Mouse (Mus musculus): Measurements from ENCODE around the gene Sh3bp4.

Sh3bp4 gene

DNA sequence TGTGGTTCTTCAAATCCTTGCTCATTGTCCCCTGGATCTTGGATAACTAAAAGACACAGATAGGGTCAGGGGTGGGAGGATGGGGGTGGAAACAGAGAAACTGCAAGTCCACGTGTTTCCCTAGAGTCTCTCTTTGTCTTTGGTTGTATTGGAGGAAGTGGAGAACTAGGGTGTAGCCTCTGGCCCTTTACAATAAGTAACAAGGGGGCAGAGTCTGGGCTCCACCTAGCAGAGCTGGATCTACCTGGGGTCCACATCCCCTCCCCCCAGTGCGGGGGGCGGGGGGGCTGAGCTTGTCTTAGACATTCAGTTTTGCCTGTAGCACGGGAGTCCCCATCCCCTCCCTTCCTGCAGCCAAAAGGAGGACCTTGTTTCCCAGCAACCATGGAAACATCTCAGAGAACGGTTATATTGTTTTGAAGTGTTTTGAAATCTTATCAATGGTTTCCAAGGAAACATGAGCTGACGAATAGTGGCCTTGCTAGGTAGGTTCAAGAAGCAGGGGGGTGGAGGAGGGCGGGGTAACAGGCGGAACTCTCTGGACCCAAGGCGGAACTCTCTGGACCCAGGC, 113.1 kb downstream of the Sh3bp4 start:
- WGBS = 15% methylated on average over 8 of the region's 9 CpGs

DNA sequence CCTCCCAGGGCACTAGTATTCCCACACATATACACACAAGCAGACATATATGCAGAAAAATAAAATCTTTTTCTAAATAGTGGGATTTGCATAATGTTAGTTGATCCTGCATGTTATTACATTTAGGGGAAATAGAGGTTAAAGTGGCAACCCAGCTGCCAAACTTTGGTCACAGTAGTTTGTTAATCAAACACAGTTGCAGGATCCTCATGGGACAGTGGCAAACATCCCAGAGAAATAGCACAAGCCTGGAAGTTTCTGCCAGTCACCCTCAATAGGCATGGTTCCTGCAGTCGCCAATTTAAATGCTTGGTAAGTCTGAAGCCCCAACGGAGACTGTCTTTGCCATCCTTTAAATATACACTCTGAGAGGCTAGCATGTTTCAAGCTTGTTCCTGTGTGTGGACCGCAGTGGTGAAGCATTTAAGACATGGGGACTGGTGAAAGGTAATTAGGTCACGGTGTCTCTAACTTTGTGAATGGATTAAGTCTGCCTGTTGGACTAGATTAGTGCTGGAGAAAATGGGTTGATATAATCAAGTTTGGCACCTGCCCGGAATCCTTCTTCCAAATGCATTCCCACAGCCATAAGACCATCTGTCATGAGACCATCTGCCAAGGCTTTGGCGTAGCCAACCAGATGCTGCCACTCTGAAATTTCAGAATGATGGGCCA, 114.0 kb downstream of the Sh3bp4 start:
- WGBS = 52% methylated on average over 6 of the region's 6 CpGs

DNA sequence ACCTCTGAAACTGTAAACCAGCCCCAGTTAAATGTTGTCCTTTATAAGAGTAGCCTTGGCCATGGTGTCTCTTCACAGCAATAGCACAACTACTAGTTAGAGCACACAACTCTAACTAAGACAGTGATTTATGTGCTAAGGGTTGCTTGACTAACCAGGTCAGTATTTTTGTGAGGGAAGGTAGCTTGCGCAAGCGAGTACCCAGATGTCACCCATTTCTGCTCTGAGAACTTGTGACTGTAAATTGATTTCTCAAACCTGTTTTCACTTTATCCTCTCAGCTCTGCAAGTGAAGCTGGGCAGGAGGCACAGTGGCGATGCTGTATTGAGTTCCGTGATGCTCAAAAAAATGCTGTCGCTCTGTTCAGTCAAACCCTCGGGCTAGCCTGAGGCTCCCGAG, 117.2 kb downstream of the Sh3bp4 start:
- 83% methylated on average over 7 of the region's 7 CpGs for WGBS

DNA sequence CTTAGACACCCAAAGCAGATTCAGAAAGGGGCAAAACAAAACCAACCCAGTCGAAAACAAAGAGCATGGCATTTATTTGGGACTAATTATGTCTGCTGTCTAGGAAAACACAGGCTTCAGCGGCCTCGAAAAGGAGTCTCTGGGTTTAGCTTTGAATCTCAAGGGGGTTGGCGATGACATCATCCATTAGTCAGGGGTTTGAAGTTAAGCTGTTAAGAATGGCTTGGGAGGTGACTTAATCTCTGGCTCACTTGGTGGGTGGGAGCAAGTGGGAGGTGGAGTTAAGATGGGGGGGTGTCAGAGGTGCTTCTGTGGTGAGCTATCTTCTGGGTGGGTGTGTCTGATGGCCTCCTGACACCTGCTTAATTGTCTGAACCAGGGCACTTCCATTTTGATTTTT, 117.9 kb downstream of the Sh3bp4 start:
- 59% methylated on average over 4 of the region's 4 CpGs for WGBS

DNA sequence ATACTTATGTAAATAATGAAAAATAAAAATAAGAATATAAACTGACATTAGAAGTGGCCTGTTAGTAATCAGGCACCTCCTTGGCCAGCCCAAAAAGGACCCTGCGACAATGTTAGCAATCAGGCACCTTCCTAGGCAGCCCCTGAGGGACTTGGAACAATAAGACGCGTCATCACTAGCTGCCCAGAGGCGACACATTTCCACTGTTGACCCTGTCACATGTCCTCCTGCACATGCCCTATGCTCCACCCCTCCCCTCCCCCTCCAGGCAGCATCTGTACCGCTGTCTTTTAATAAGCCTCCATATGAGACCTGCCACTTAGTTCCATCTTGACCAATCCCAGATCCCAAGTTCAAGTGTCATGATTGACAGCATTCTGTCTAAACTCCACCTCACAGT, 119.0 kb downstream of the Sh3bp4 start:
- WGBS = 83% methylated on average over 5 of the region's 5 CpGs

DNA sequence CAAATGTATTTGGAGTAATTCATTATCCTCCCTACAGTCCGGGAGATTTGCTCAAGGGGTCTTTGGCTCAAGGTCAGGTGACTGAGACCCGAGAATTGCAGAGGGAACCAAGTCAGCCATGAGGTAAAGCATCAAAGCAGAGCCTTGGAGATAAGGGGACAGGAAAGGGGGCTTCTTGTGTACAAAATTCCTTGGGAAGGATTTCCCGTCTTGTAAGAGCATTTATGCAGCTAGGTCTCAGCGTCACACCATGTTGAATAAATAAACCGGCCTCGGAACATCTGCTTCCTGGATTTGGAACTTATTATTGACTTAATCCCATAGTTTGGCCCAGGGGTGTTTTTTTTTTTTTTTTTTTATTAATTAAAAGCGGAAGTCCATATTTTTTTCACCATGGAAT, 120.4 kb downstream of the Sh3bp4 start:
- WGBS = 65% methylated on average over 7 of the region's 7 CpGs

DNA sequence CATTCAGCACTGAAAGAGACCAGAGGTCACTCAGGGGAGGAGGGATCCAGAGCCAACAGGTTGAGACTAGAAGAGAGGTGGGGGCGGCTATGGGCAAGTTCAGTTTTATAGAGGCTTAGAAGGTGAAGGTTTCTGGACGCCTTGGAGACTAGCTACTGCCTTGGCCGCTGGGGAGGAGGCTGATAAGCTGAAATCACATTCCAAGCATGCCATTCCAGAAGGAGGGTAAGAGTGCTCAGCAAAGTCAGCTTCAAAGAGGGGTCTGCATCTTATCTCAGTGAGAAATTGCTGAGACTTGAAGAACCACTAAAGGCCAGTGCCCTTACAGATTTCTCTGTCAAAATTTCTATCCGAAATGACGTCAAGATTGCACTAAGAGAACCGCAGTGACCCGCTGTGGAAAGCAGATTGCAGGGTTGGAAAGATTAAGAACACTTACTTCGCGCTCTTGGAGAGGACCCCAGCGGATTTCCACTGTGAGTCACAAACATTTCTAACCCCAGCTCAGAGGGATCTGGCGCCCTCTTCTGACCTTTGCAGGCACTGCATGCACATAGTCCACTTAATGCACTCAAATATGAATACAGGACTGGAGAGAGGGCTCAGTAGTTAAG, 121.0 kb downstream of the Sh3bp4 start:
- 45% methylated on average over 11 of the region's 11 CpGs for WGBS

DNA sequence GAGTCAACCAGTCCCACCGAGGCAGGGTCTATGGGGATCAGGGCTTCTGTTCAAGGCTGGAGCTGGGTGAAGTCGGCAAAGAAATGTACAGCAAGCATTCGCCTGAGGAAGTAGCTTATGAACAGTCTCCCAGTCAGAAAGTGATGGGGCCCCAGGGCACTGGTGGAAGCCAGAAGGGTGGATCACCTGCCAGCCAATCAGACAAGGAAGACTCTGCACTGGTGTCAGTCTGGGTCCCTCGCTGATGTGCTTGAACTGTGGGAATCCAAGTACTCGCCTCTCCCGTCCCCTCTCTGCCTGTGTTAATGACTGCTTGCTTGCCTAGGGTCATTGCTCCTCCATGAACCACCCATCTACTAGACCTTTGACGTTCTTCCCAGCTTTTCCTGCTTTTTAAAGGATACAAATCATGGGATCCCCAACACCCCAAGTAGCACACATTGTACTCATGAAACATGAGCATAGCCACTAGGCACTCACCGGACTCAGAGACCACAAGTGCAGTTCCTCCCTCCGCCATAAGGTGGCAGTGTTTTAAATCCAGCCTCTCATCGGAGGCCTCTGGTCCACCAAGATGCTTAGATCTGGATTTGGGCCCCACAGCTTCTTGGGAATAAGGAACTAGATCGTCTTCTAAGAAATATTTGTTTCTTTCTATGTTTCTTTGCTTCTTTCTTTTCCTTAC, 122.5 kb downstream of the Sh3bp4 start:
- WGBS = 78% methylated on average over 11 of the region's 11 CpGs

DNA sequence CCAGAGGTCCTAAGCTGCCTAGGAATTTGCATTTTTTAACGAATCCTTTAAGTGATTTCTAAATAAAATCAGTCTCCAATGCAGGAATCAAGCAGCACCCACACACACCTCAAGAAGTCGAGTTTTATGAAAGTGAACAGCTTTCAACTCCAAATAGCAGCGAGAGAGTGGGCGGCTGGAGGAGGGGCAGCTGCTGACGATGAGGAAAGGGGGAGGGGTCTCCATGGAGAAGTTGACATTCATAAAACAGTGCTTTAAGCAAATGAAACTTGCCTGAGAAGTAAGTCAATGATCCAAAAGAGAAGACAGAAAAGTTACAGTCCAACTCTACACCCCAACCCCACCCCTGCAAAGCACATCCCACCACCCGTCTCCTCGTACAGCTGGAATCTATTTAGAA, 123.4 kb downstream of the Sh3bp4 start:
- WGBS = 48% methylated on average over 7 of the region's 7 CpGs

DNA sequence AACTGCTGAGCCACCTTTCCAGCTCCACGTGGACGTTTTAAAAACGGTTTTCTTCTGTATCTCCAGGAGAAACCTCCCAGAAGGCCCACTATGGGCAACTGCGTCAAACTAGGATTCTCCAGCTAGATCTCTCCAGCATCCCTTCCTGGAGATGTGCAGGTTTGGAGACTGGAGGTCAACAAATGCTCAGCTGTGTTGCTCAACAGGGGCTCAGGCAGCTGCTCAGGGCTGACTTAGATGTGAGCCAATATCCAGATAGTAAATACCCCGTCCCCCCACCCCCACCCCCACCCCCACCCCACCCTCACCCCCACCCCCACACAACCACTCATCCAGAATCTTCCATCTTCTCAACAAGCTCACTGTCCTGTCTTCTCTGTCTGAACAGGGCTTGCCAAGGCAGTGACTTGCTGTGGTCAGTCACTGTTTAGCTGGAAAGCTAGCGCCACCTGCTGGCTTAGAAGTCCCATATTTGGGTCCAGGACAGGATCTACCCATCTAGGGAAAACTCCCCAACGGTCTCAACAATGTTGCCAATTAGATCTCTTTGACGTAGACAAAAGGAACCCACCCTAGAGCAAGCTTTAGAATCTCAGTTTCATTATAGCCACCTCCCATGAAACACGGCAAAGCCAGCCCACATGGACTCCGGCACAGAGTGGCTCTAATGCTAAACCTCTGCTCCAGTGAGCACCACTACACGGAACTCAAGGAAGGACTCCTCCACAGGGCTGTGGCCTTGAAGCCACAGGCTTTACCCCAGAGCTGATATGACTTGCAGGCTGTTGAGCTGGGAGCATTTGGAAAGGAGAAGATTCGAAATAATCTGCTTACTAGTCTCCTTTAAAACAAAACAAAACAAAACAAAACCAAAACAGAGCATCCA, 125.9 kb downstream of the Sh3bp4 start:
- 38% methylated on average over 12 of the region's 12 CpGs for WGBS
